Mouse (Mus musculus) MEL (cell line): Measurements from ENCODE around the gene Gm20388.

Source experiments
- CHD1 ChIP-seq: IDR thresholded peaks from 2 replicates; pipeline ENCODE4 v1.6.1; 2012; ENCODE audit warnings: low read depth, mild to moderate bottlenecking, inconsistent platforms, low read length, improper control_type of control experiment
- CHD2 ChIP-seq: IDR thresholded peaks from 2 replicates; pipeline ENCODE4 v1.6.1; 2011; ENCODE audit warnings: low read length, improper control_type of control experiment
- CTCF ChIP-seq, 3 experiments: IDR thresholded peaks in 2 of 3; conservative IDR thresholded peaks in 1 of 3; 2 replicates each; pipeline ENCODE4 v1.5.1; 2011 to 2012; ENCODE audit warnings: low read length in 3 of 3, low read depth in 2 of 3, mild to moderate bottlenecking in 2 of 3, improper control_type of control experiment in 1 of 3, inconsistent platforms in 1 of 3, mixed read lengths in 1 of 3, moderate library complexity in 1 of 3; ENCODE audit not compliant: control insufficient read depth in 1 of 3, insufficient read depth in 1 of 3, poor library complexity in 1 of 3, severe bottlenecking in 1 of 3
- GATA1 ChIP-seq: IDR thresholded peaks from 2 replicates; pipeline ENCODE4 v1.6.1; 2011; ENCODE audit warnings: low read depth, low read length, improper control_type of control experiment
- HCFC1 ChIP-seq: IDR thresholded peaks from 2 replicates; pipeline ENCODE4 v1.6.1; 2012; ENCODE audit warnings: low read depth, mild to moderate bottlenecking, inconsistent platforms, low read length, improper control_type of control experiment, moderate library complexity
- MAX ChIP-seq: IDR thresholded peaks from 2 replicates; pipeline ENCODE4 v1.6.1; 2011; ENCODE audit warnings: low read length, improper control_type of control experiment
- MEF2A ChIP-seq: IDR thresholded peaks from 2 replicates; pipeline ENCODE4 v1.6.1; 2014; ENCODE audit warnings: low read depth, mild to moderate bottlenecking, inconsistent platforms, low read length, improper control_type of control experiment; ENCODE audit not compliant: poor library complexity, insufficient replicate concordance, severe bottlenecking; ENCODE audit errors: extremely low read depth
- POLR2A ChIP-seq, 2 experiments: IDR thresholded peaks; 2 replicates each; pipeline ENCODE4 v1.6.1; 2011 to 2012; ENCODE audit warnings: low read length in 2 of 2, mild to moderate bottlenecking in 2 of 2, control low read depth in 1 of 2, improper control_type of control experiment in 1 of 2, low read depth in 1 of 2, moderate library complexity in 1 of 2; ENCODE audit not compliant: control insufficient read depth in 1 of 2, insufficient read depth in 1 of 2, poor library complexity in 1 of 2
- TAL1 ChIP-seq: IDR thresholded peaks from 2 replicates; pipeline ENCODE4 v1.6.1; 2012; ENCODE audit warnings: mild to moderate bottlenecking, inconsistent platforms, low read length, moderate library complexity, mixed read lengths
- TBP ChIP-seq: IDR thresholded peaks from 2 replicates; pipeline ENCODE4 v1.8.0; 2011; ENCODE audit warnings: low read depth, low read length, improper control_type of control experiment
- USF1 ChIP-seq: IDR thresholded peaks from 2 replicates; pipeline ENCODE4 v1.6.1; 2014; ENCODE audit warnings: low read depth, mild to moderate bottlenecking, inconsistent platforms, low read length, improper control_type of control experiment, moderate library complexity
- ZC3H11A ChIP-seq: IDR thresholded peaks from 2 replicates; pipeline ENCODE4 v1.6.1; 2012; ENCODE audit warnings: low read depth, mild to moderate bottlenecking, inconsistent platforms, low read length, improper control_type of control experiment

DNA sequence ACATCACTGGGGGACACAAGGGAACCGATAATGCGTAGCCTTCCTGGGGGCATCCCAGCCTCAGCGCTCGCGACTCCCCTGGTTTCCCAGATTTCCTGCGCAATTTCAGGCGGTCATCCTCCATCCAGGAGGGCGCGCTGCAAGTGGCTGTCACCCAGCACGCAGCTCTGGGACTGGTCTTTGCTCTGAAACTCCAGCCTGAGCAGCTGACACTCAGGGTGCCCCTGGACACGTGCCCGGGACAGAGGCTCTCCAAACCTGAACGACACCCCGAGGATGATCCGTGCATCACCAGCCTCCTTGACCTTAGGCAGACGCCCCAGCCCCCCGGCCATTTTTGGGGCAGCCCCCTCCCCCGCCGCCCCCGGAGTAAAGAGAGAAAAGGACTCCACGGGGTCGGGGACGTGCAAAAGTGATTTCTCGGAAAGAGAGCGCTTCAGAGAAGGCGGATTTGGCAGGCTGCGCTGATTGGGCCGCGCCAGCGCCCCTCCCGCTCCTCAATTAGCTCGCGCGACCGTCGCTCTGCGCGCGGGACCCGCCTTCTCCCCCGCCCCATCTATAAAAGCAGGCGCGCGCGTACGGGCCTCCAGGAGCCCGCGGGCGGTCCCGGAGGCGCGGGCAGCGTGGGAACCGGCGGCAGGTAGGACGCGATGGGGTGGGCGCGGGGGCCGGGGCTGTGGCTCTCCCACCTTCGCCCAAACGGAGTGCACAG is 825.3 kb downstream of the Gm20388 start, which contains the start of gene Irf8:
- TF ChIP-seq ZC3H11A: no peak
- TF ChIP-seq POLR2A (IDR thresholded peaks at IDR 0.05; ENCODE audit: control insufficient read depth in 1 of 2, insufficient read depth in 1 of 2, low read depth in 1 of 2, low read length in 2 of 2, poor library complexity in 1 of 2): no peak
- TF ChIP-seq CTCF (IDR thresholded peaks at IDR 0.05 in 2 of 3, conservative IDR thresholded peaks at IDR 0.05 in 1 of 3; ENCODE audit: control insufficient read depth in 1 of 3, insufficient read depth in 1 of 3, low read depth in 2 of 3, low read length in 3 of 3, poor library complexity in 1 of 3, severe bottlenecking in 1 of 3): no peak
- no peak for TF ChIP-seq TBP
- TF ChIP-seq CHD2: no peak
- no peak for TF ChIP-seq MEF2A
- TF ChIP-seq USF1: no peak
- TF ChIP-seq CHD1: no peak
- no peak for TF ChIP-seq TAL1
- TF ChIP-seq GATA1: no peak
- TF ChIP-seq MAX: no peak
- TF ChIP-seq HCFC1: no peak
